Mouse (Mus musculus) adrenal gland, postnatal 25 days (tissue): ENCODE results near the gene Mafk. TPM values are rescaled to one million over a fixed set of nuclear protein-coding genes. Genes with fewer than 3 reads are reported as not detected.
A peak's percentile ranks its signal among the peaks of the same experiment; 100 is the strongest.

ENCODE experiments used
- DNase-seq: peaks from one replicate; pipeline ENCODE4 v3.0.0; 2021; ENCODE audit warnings: mixed read lengths
- total RNA-seq: library from RNA; stranded (reverse); gene quantifications from 2 replicates; pipeline ENCODE4 v1.2.3, GENCODE M21; 2021

Mafk gene
- total RNA-seq, 1 experiment from 2014 or later: 30.6 TPM

- peak; percentile 86 for DNase-seq
These were observed 5.6 kb downstream of the Mafk start for GRCm38 (mm10) chr5:139796900-139797299.

GRCm38 (mm10) chr5:139797473-139798167 lies 6.3 kb downstream of the Mafk start:
- DNase-seq: peak; percentile 92

DNA sequence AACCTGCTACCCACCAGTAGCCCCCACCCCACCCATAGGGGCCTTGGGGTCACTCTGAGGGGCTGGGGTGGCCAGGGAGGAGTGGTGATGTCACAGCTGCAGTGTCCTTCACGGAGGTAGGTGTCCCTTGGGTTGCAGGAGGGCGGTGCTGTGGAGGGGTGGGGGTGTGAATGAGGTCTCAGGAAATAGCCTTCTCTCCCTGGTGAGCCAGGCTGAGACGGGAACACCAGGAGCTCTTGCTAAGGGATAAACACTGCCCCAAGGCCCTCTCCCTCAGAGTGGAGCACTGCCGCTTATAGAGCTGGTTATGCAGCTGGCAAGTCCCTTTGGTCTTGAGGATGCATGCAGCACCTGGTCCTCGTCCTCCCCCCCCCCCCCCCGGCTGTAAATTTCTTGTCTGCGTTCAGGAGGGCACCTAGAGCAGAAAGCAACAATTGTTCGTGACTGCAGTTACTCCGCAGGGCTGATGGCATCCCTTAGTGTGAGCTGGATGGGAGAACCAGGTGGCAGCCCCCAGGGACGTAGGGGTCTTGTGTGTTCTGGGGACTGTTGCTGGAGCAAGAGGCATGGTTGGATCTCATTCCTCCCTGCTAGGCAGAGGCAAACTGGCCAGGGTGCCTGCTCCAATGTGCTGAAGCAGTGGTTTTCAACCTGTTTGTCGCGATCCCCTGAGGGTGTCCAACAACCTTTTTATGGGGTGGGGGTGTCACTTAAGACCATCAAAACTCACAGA lies 7.0 kb downstream of the Mafk start:
- no peak for DNase-seq

DNA sequence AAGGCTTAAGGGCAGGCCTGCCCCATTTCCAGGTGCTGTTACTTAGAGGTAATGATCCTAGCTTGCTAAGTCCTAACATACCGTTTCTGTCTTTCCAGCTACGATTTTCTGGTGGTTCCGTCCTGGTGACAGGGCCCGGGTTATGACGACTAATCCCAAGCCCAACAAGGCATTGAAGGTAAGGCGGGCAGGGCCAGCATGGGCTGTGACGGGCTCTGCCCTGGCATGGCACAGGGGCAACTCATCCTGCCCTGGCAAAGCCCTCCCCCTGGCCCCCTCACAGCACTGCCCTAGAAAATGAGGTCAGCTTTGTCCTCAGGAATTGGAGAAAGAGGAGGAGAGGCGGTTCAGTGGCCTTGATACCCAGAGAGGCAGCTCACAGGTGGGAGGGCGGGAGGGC lies 7.7 kb downstream of the Mafk start:
- DNase-seq: no peak

GRCm38 (mm10) chr5:139799801-139800590 lies 8.7 kb downstream of the Mafk start:
- no peak for DNase-seq

GRCm38 (mm10) chr5:139801231-139801630 lies 9.9 kb downstream of the Mafk start:
- no peak for DNase-seq

DNA sequence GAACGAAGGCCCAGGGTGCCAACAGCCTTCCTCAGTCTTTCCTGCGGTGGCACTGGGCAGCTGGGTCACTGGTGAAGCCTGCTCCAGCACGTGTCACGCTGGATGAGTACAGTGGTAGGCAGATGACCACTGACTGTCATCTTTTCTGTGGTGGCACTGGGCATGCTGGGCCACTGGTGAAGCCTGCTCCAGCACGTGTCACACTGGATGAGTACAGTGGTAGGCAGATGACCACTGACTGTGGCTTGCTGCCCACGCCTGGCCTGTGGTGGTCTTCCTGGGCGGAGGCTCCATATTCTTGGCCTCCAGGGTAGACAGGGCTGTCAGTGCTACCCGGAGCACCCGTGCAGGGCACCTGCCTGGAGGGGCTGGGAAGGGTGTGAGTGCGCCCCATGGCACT lies 10.6 kb downstream of the Mafk start:
- DNase-seq: no peak

GRCm38 (mm10) chr5:139803165-139803564 lies 11.9 kb downstream of the Mafk start:
- DNase-seq: no peak

- DNase-seq: peak; percentile 54
These were observed 12.3 kb downstream of the Mafk start for GRCm38 (mm10) chr5:139803601-139804102.

- no peak for DNase-seq
These were observed 12.8 kb downstream of the Mafk start for GRCm38 (mm10) chr5:139804107-139804551.

- DNase-seq: no peak
These were observed 13.3 kb downstream of the Mafk start for GRCm38 (mm10) chr5:139804573-139805111.

GRCm38 (mm10) chr5:139805924-139806323 lies 14.6 kb downstream of the Mafk start:
- DNase-seq: no peak

DNA sequence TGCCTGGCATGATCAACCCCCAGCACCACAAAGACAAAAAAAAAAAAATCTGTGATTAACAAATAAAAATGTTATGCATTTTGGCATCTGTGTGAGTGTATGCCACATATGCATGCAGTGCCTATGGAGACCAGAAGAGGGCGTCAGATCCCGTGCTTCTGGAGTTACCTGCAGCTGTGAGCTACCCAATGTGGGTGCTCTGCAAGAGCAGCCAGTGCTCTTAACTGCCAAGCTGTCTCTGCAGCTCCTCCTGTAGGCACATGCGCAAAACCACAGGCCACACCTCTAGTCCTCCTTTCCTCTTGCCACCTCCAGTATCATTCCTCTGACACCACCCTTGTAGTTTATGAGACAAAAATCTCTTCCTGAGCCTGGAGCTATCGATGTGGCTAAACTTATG lies 18.1 kb downstream of the Mafk start:
- DNase-seq: no peak

DNA sequence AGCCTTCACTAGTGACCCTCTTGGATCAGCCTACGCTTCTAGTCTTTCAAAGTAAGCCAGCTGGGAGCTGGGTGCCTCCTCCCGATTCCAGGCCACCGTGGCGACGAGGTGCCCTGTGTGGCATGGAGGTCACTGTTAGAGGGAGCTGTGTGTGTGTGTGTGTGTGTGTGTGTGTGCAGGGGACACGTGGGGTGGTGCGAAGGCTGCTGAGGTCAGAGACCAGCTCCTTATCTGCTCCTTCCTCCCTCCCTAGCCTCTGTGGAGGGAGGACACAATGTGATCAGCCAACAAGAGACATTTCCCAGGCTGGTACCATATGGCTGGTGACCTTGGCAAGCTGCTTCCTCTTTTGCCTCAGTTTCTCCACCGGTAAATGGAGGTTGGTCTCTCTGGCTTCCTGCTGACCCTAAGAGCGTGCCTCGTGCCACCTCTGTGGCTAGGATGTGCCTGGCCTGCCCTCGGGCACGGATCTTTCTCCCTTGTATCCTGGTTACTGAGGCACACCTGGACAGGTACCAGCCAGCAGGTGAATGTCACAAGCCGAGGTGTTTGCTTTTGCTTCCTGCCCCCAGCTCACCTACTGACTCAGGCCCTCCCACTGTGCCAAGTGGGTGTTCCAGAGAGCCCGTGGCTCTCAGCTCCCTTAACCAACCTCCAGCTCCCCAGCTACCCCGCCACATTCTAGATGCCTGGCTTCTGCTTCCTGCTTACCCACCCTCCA lies 20.5 kb downstream of the Mafk start:
- DNase-seq: no peak

- no peak for DNase-seq
These were observed 21.2 kb downstream of the Mafk start for GRCm38 (mm10) chr5:139812398-139813125.

DNA sequence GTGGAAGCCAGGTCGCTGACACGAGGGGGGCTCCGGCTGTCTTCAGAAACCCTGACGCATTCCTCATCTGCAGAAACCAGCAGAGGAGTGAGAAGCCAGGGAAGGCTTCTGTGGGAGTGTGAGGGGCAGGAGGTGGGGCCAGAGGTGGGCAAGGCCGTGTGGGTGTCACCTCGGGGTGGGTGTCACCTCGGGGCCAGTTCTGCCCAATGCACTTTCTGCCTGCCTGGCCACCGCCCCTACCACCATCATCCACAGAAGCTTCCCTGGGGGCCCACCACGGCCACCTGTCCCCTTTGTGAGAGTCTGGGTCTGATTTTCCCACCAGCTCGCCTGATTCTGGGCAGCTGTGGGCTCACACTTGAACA lies 21.8 kb downstream of the Mafk start:
- DNase-seq: no peak

- no peak for DNase-seq
These were observed 22.7 kb downstream of the Mafk start for GRCm38 (mm10) chr5:139813963-139814381.

DNA sequence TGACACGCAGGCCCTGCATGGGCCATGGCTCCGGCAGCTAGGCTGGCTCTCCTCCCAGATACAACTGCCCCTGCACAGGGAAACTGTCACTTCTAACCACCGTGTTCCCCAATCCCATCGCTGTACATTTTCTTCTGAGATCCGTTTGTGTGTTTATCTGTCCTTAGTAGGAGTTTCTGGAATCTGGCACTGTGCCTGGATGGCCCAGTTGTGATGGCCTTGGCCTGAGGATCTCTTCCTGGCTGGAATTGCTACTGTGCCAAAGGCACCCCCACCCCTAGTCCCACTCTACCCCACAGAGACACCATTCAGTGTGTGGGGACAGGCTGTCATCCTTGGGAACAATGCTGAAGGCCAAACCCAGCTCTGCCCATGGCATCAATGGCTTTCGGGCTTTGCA lies 24.7 kb downstream of the Mafk start:
- DNase-seq: peak; percentile 47

DNA sequence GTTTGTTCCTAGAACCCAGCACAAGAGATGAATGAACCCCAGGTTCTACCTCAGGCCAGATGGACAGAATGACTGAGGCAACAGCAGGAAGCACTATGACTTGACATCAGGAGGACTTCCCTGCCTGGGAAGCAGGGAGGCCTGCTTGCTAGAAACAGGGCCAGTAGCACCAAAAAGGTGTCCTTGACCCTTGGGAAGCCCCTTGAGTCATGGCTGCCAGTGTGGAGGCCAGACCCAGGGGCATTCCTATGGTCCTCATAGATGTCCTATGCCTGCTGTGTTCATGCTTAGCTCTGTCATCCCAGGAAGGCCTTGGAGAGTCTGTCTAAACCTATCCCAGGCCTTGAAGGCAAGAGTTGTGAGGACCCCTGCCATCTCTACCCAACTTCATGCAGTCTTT lies 25.1 kb downstream of the Mafk start:
- DNase-seq: no peak

GRCm38 (mm10) chr5:139817292-139817691 lies 26.0 kb downstream of the Mafk start:
- DNase-seq: no peak

- DNase-seq: no peak
These were observed 26.7 kb downstream of the Mafk start for GRCm38 (mm10) chr5:139818056-139818455.
